In the genomic region with DNA sequence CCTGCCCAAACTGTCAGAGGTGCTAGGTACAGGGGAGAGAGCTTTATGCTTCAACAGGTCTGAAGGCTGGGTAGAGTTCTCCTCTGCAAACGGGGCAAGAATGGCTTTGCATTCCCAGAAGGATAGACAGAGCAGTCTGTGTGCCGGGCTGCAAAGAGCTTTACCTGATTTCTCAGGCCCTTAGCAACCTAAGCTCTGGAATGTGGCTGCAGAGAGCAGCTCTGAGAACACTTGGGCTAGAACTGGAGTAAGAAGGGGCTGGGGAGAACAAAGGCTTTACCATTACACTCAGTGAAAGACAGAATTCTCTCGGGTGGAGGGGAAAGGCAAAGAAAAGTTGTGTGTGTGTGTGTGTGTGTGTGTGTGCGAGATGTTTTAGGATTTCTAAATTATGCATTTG, we compare ENCODE assay signal across 9 mouse cellular contexts. TPM values are rescaled to one million over a fixed set of nuclear protein-coding genes. Genes with fewer than 3 reads are reported as not detected.
DNase-seq lines count a peak whose midpoint lies in the region; ATAC-seq and TF ChIP-seq lines count a peak whose summit lies in the region.
"Had no signal": no experiment of that assay in that cellular context is flagged by ENCODE, and none has a peak within 500 bp of the region (broad histone marks: within the 10 kb centered on the region; RNA-seq: fewer than 3 reads in every experiment).

No protein-coding gene starts in this region.

- no peak for TF ChIP-seq CTCF in forebrain, postnatal 0 days (IDR thresholded peaks at IDR 0.05; ENCODE audit: low read depth)

- H3K4me3 ChIP-seq in heart, embryonic 14.5 days (ENCODE audit: control insufficient read depth in 1 of 2, insufficient read depth in 1 of 2, low read depth in 1 of 2, low read length in 2 of 2): no peak overlapping the region
- H3K4me3 ChIP-seq in embryonic facial prominence, embryonic 10.5 days: no peak overlapping the region
- no peak overlapping the region for H3K4me3 ChIP-seq in forebrain, postnatal 0 days (ENCODE audit: low read depth, low read length)
- no peak overlapping the region for H3K4me3 ChIP-seq in midbrain, embryonic 10.5 days

- H3K4me2 ChIP-seq in heart, embryonic 14.5 days (ENCODE audit: low read length): peak overlapping the region; percentile 43; the same call in 1 of the 2 replicates
- H3K4me2 ChIP-seq in forebrain, postnatal 0 days (ENCODE audit: low read depth): no peak overlapping the region

- WGBS in heart, embryonic 14.5 days: 41% methylated on average over 4 of the region's 4 CpGs
- WGBS in embryonic facial prominence, embryonic 10.5 days: 33% methylated on average over 4 of the region's 4 CpGs
- 14% methylated on average over 4 of the region's 4 CpGs for WGBS in forebrain, postnatal 0 days
- WGBS in midbrain, embryonic 10.5 days: 27% methylated on average over 4 of the region's 4 CpGs

- ATAC-seq in heart, embryonic 14.5 days (ENCODE audit: insufficient number of reproducible peaks, insufficient read depth, low FRiP score, low read depth): no peak
- peak; percentile 7; the same call in 1 of the 2 replicates for ATAC-seq in forebrain, postnatal 0 days

- peak overlapping the region; percentile 35 for H3K9ac ChIP-seq in heart, embryonic 14.5 days (ENCODE audit: low read length)
- no peak overlapping the region for H3K9ac ChIP-seq in forebrain, postnatal 0 days

- no peaks in the 10 kb centered on the region for H3K27me3 ChIP-seq in heart, embryonic 14.5 days (ENCODE audit: control insufficient read depth, insufficient read depth, low read length)
- H3K27me3 ChIP-seq in embryonic facial prominence, embryonic 10.5 days (replicated peaks; ENCODE audit: low read depth, poor library complexity, severe bottlenecking): no peaks in the 10 kb centered on the region
- H3K27me3 ChIP-seq in forebrain, postnatal 0 days (ENCODE audit: insufficient read depth, low read length): no peaks in the 10 kb centered on the region
- no peaks in the 10 kb centered on the region for H3K27me3 ChIP-seq in midbrain, embryonic 10.5 days (ENCODE audit: low read depth, poor library complexity, severe bottlenecking)

- peaks cover 15 to 16% of the 10 kb centered on the region in 2 experiments for H3K4me1 ChIP-seq in heart, embryonic 14.5 days (ENCODE audit: control insufficient read depth in 2 of 2, insufficient read depth in 2 of 2, low read length in 2 of 2)
- peaks cover 20% of the 10 kb centered on the region for H3K4me1 ChIP-seq in embryonic facial prominence, embryonic 10.5 days
- peaks cover 8% of the 10 kb centered on the region for H3K4me1 ChIP-seq in forebrain, postnatal 0 days (ENCODE audit: insufficient read depth)
- peaks cover 46% of the 10 kb centered on the region for H3K4me1 ChIP-seq in midbrain, embryonic 10.5 days

- no peak for DNase-seq in heart, adult 8-10 months (ENCODE audit: low spot score)
- no peak for DNase-seq in embryonic facial prominence, embryonic 10.5 days (ENCODE audit: low spot score)
- no peak for DNase-seq in forebrain, postnatal 0 days
- DNase-seq in midbrain, embryonic 10.5 days (ENCODE audit: low spot score): no peak
- DNase-seq in cerebellum, adult 9-10 months: no peak
- DNase-seq in cerebellum, postnatal 14 days: no peak
- DNase-seq in adrenal gland, postnatal 4 days (ENCODE audit: low spot score in 2 of 2): no peak
- DNase-seq: thymus, postnatal 14 days had no signal

- H3K27ac ChIP-seq in heart, embryonic 14.5 days (replicated peaks in 1 of 2; ENCODE audit: control insufficient read depth in 1 of 2, insufficient read depth in 1 of 2, low read depth in 2 of 2, low read length in 2 of 2): peak overlapping the region; percentile 75 to 76
- H3K27ac ChIP-seq in embryonic facial prominence, embryonic 10.5 days (replicated peaks): peak overlapping the region; percentile 70
- H3K27ac ChIP-seq in forebrain, postnatal 0 days (ENCODE audit: low read depth, low read length): 0 out of 2 replicates have a peak overlapping the region, but pooled peaks have one; percentile 24
- peak overlapping the region; percentile 84 for H3K27ac ChIP-seq in midbrain, embryonic 10.5 days (replicated peaks)

- no peaks in the 10 kb centered on the region for H3K9me3 ChIP-seq in heart, embryonic 14.5 days (ENCODE audit: control insufficient read depth, low read length)
- H3K9me3 ChIP-seq in embryonic facial prominence, embryonic 10.5 days: no peaks in the 10 kb centered on the region
- H3K9me3 ChIP-seq in forebrain, postnatal 0 days (ENCODE audit: low read length): no peaks in the 10 kb centered on the region
- H3K9me3 ChIP-seq in midbrain, embryonic 10.5 days (replicated peaks): no peaks in the 10 kb centered on the region

- H3K36me3 ChIP-seq in heart, embryonic 14.5 days (ENCODE audit: control insufficient read depth, insufficient read depth, low read length): no peaks in the 10 kb centered on the region
- peaks cover 28% of the 10 kb centered on the region for H3K36me3 ChIP-seq in embryonic facial prominence, embryonic 10.5 days (replicated peaks)
- H3K36me3 ChIP-seq in forebrain, postnatal 0 days (ENCODE audit: insufficient read depth): 0 out of 2 replicates have a peak, but pooled peaks cover 12% of the 10 kb centered on the region
- H3K36me3 ChIP-seq in midbrain, embryonic 10.5 days: peaks cover 51% of the 10 kb centered on the region

RNA-seq across cellular contexts. Expression of gene Rars, which starts 59.1 kb away (rescaled TPM):
- 61.8 and 62.4 TPM in 2 replicates for polyA plus RNA-seq in heart, embryonic 14.5 days (2014; fragmentation: Nextera tagmentation; extraction: Ambion mirVana)
- total RNA-seq in heart, adult 8-10 months (2022): 10 to 100 TPM; 33.6 to 36.4 (median 35.1) TPM
- 110 and 115 TPM in 2 replicates for polyA plus RNA-seq in embryonic facial prominence, embryonic 10.5 days (2016; fragmentation: Nextera tagmentation; extraction: Ambion mirVana)
- 37.8 and 56.6 TPM in 2 replicates for total RNA-seq in forebrain, postnatal 0 days (2014; rRNA removed)
- 66.1 and 66.4 TPM in 2 replicates for polyA plus RNA-seq in forebrain, postnatal 0 days (2015; fragmentation: Nextera tagmentation; extraction: Ambion mirVana)
- 105 and 118 TPM in 2 replicates for polyA plus RNA-seq in midbrain, embryonic 10.5 days (2016; fragmentation: Nextera tagmentation; extraction: Ambion mirVana)
- 10 to 100 TPM; 74.8 to 77.9 TPM for total RNA-seq in adrenal gland, postnatal 4 days (2021)

Comparison
In these comparisons a context has a peak if more than half of its experiments do, and no peak if none do; other contexts are left out.
1. H3K27ac ChIP-seq: peak in every context shown above with its lines; median percentile 84 in midbrain, embryonic 10.5 days; 76 in heart, embryonic 14.5 days; 70 in embryonic facial prominence, embryonic 10.5 days; 24 in forebrain, postnatal 0 days.